Mouse (Mus musculus) hindbrain, embryonic 11.5 days (tissue): Measurements from ENCODE around the gene Gm20390. TPM values are rescaled to one million over a fixed set of nuclear protein-coding genes. Genes with fewer than 3 reads are reported as not detected.
A peak's percentile ranks its signal among the peaks of the same experiment; 100 is the strongest.

ENCODE experiments used
- ATAC-seq: fragments of 200-750 bp; cut with Nextera tagmentation; 2 replicates; pipeline ENCODE4 v1.8.0; 2017; ENCODE audit warnings: mild to moderate bottlenecking, moderate TSS enrichment, moderate library complexity; ENCODE audit not compliant: low FRiP score
- DNase-seq: peaks from one replicate; pipeline ENCODE4 v3.0.0-alpha.2; 2015; ENCODE audit warnings: low spot score
- H3K27ac ChIP-seq: fragments of 300-500 bp; sonication (generic); 2 replicates; pipeline ENCODE4 v1.5.1; 2014; ENCODE audit warnings: mild to moderate bottlenecking, low read depth, low read length
- H3K27me3 ChIP-seq: fragments of 300-500 bp; sonication (generic); 2 replicates; pipeline ENCODE4 v1.6.1; 2014; ENCODE audit warnings: mild to moderate bottlenecking, low read length, moderate library complexity, mixed read lengths; ENCODE audit not compliant: control insufficient read depth, insufficient read depth
- H3K36me3 ChIP-seq: fragments of 300-500 bp; sonication (generic); 2 replicates; pipeline ENCODE4 v1.6.1; 2014; ENCODE audit warnings: mild to moderate bottlenecking, low read length, moderate library complexity, mixed read lengths; ENCODE audit not compliant: control insufficient read depth, insufficient read depth
- H3K4me1 ChIP-seq: fragments of 300-500 bp; sonication (generic); replicated peaks from 2 replicates; pipeline ENCODE4 v1.6.1; 2014; ENCODE audit warnings: low read length, mixed read lengths; ENCODE audit not compliant: control insufficient read depth, insufficient read depth
- H3K4me2 ChIP-seq: fragments of 300-500 bp; sonication (generic); replicated peaks from 2 replicates; pipeline ENCODE4 v1.6.1; 2014; ENCODE audit warnings: mild to moderate bottlenecking, low read depth, low read length
- H3K4me3 ChIP-seq: fragments of 300-500 bp; sonication (generic); 2 replicates; pipeline ENCODE4 v1.5.1; 2014; ENCODE audit warnings: low read depth, low read length
- H3K9ac ChIP-seq: fragments of 300-500 bp; sonication (generic); 2 replicates; pipeline ENCODE4 v1.6.1; 2014; ENCODE audit warnings: low read depth, low read length
- H3K9me3 ChIP-seq: fragments of 300-500 bp; sonication (generic); 2 replicates; pipeline ENCODE4 v1.6.1; 2016; ENCODE audit warnings: low read length; ENCODE audit not compliant: control insufficient read depth
- WGBS: fragments of 180-500 bp; shearing (Covaris S2); extraction: QIAGEN DNeasy Blood & Tissue Kit; methylation state at CpG from one replicate; pipeline ENCODE4 v1.1.7; 2014; 5-methylcytosine and 5-hydroxymethylcytosine counted together
- polyA plus RNA-seq: library from polyadenylated mRNA; unstranded; fragments of >200 nt; fragmentation: Nextera tagmentation; extraction: Ambion mirVana; gene quantifications from 2 replicates; pipeline ENCODE4 v1.2.1, GENCODE M21; 2014

Gene Gm20390
- polyA plus RNA-seq, 1 experiment from 2014 or later, result 393 TPM

DNA sequence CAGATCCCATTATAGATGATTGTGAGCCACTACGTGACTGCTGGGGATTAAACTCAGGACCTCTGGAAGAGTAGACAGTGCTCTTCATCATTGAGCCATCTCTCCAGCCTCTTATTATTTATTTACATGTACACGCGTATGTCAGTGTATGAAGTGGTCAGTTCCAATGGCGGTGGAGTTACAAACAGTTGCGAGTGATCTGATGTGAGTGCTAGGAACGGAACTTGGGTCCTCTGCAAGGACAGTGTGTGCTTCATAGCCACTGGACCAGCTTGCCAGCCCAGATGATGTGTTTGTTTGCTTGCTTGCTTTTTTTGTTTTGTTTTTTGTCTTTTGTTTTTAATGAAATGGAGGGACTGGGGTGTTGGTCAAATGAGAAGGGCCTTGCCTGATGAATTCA, 1.1 kb upstream of the Gm20390 start:
- Histone ChIP-seq H3K4me1 (no peaks in the 10 kb centered on the region), H3K9me3 (no peaks in the 10 kb centered on the region), H3K9ac (no peak overlapping the region), H3K27me3 (no peaks in the 10 kb centered on the region), H3K36me3 (peaks cover 8% of the 10 kb centered on the region; the same call in 1 of the 2 replicates), H3K4me3 (no peak overlapping the region), H3K4me2 (no peak overlapping the region), H3K27ac (no peak overlapping the region)
- DNase-seq, result no peak
- 92% methylated on average over 6 of the region's 6 CpGs for WGBS
- ATAC-seq, result no peak

DNA sequence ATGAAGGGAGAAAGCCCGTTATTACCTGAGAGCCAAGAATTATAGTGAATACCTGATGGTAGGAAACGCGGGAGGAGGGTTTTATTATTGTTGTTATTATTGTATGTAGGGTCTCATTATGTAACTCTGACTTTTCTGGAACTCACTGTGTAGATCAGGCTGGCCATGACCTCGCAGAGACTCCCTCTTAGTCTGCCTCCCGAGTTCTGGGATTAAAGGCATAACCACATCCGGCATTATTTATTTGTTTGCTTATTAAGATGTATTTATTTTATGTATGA, 695 bp upstream of the Gm20390 start:
- ATAC-seq (no peak), DNase-seq (no peak)
- H3K27me3 ChIP-seq, result no peaks in the 10 kb centered on the region
- 51% methylated on average over 6 of the region's 6 CpGs for WGBS
- H3K36me3 ChIP-seq, result peaks cover 11% of the 10 kb centered on the region; the same call in 1 of the 2 replicates
- H3K4me1 ChIP-seq, result no peaks in the 10 kb centered on the region
- peak overlapping the region; percentile 28; the same call in 1 of the 2 replicates for H3K4me2 ChIP-seq
- H3K4me3 ChIP-seq, result no peak overlapping the region
- no peak overlapping the region for H3K9ac ChIP-seq
- H3K9me3 ChIP-seq, result no peaks in the 10 kb centered on the region
- H3K27ac ChIP-seq, result no peak overlapping the region

DNA sequence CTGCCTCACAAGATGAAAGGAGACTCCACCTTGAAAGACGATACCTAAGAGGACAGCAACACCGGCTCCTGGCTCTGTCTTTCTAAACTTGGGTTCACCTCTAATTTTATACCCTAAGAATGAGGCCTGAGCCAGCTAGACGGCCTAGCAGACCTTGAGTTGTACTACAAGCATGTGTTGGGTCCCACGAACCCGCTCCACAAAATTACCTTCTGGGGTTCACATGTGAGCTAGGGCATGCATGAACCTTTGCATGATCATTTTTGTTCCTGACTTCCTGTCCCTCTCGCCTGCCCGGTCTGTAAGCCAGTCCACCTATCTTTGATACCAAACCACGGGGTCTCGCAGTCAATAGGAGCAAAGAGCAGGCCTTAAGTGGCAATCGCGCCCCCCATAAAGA, 712 bp downstream of the Gm20390 start:
- DNase-seq (peak; percentile 39), ATAC-seq (0 out of 2 replicates have a peak, but pooled peaks have one; percentile 8)
- Histone ChIP-seq H3K27me3 (no peaks in the 10 kb centered on the region), H3K4me2 (peak overlapping the region; percentile 80), H3K4me3 (peak overlapping the region; percentile 81), H3K4me1 (no peaks in the 10 kb centered on the region), H3K9me3 (no peaks in the 10 kb centered on the region), H3K9ac (peak overlapping the region; percentile 89), H3K27ac (peak overlapping the region; percentile 56; the same call in 1 of the 2 replicates), H3K36me3 (peaks cover 14% of the 10 kb centered on the region; the same call in 1 of the 2 replicates)
- 5% methylated on average over 11 of the region's 11 CpGs for WGBS

DNA sequence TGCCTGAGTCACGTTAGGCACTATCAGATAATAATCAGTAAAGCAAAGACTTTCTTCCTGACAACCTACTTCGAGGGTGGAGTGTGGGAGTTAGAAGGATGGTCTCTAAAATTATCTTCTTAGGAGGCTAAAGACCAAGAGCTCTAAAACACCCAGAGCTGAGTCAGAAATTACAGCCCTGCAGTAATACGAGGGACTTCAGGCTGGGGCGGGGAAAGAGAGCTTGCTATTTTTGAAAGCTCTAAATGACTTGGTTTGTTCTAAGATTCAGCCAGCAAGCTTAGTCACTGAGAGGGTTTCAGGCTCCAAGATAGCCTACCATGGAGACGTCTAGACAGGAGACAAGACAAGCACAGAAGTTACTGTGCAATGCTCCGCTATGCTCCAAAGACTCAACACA, 2.7 kb downstream of the Gm20390 start:
- Histone ChIP-seq H3K36me3 (peaks cover 21% of the 10 kb centered on the region), H3K27ac (no peak overlapping the region), H3K4me1 (no peaks in the 10 kb centered on the region), H3K4me3 (no peak overlapping the region), H3K4me2 (no peak overlapping the region), H3K9me3 (no peaks in the 10 kb centered on the region), H3K9ac (no peak overlapping the region), H3K27me3 (no peaks in the 10 kb centered on the region)
- no peak for DNase-seq
- WGBS, result 93% methylated on average over 6 of the region's 6 CpGs
- ATAC-seq, result no peak

DNA sequence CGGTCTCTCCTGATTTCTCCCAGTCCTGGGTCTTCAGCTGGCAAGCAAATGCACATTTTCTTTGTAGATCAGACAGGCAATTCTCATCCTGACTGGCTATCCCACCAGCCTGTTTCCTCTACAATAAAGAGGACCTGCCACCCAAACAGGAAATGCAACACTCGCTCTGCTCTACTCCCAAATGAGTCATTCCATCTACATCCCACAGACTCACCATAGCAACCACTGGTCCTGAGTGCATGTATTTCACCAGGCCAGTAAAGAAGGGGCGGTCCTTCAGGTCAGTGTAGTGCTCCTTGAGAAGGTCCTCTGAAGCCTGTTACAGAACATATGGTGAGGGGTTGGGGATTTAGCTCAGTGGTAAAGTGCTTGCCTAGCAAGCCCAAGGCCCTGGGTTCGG, 5.1 kb downstream of the Gm20390 start:
- Histone ChIP-seq H3K4me3 (no peak overlapping the region), H3K4me1 (no peaks in the 10 kb centered on the region), H3K27me3 (no peaks in the 10 kb centered on the region), H3K4me2 (no peak overlapping the region), H3K9ac (no peak overlapping the region), H3K27ac (no peak overlapping the region), H3K9me3 (no peaks in the 10 kb centered on the region), H3K36me3 (peaks cover 22% of the 10 kb centered on the region)
- WGBS, result 86% methylated on average over 4 of the region's 4 CpGs
- DNase-seq, result no peak
- ATAC-seq, result no peak

DNA sequence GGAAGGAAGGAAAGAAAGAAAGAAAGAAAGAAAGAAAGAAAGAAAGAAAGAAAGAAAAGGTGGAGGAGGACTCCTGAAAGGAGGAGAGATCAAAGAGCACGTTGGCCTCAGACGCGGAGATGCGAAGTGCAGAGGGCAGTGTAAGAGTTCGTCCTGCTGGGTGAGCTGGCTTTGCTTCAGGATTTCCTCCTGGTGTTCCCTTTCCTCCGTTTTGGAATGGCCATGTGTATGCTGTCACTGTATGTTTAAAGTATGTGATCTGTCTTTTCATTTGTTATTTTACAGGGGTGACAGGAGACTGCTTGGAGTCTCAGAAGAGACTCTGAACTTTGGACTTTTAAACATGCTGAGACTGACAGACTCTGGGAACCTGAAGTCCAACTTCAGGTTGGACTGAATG, 6.6 kb downstream of the Gm20390 start:
- H3K9ac ChIP-seq, result no peak overlapping the region
- 92% methylated on average over 6 of the region's 6 CpGs for WGBS
- no peak overlapping the region for H3K27ac ChIP-seq
- ATAC-seq (no peak), DNase-seq (no peak)
- H3K4me1 ChIP-seq, result no peaks in the 10 kb centered on the region
- no peak overlapping the region for H3K4me3 ChIP-seq
- peaks cover 22% of the 10 kb centered on the region for H3K36me3 ChIP-seq
- no peaks in the 10 kb centered on the region for H3K9me3 ChIP-seq
- H3K27me3 ChIP-seq, result no peaks in the 10 kb centered on the region
- H3K4me2 ChIP-seq, result no peak overlapping the region

- no peak for ATAC-seq
- H3K9ac ChIP-seq, result no peak overlapping the region
- no peak overlapping the region for H3K4me3 ChIP-seq
- H3K9me3 ChIP-seq, result no peaks in the 10 kb centered on the region
- WGBS, result 77% methylated on average over 4 of the region's 4 CpGs
- DNase-seq, result no peak
- no peaks in the 10 kb centered on the region for H3K27me3 ChIP-seq
- no peak overlapping the region for H3K4me2 ChIP-seq
- H3K27ac ChIP-seq, result no peak overlapping the region
- H3K36me3 ChIP-seq, result peaks cover 9% of the 10 kb centered on the region
- peaks cover 3% of the 10 kb centered on the region; the same call in 1 of the 2 replicates for H3K4me1 ChIP-seq
These were observed 10.3 kb downstream of the Gm20390 start for GRCm38 (mm10) chr11:93957746-93958145.

- Histone ChIP-seq H3K27me3 (no peaks in the 10 kb centered on the region), H3K9me3 (no peaks in the 10 kb centered on the region), H3K4me1 (peaks cover 3% of the 10 kb centered on the region; the same call in 1 of the 2 replicates), H3K4me2 (no peak overlapping the region), H3K27ac (0 out of 2 replicates have a peak overlapping the region, but pooled peaks have one; percentile 20), H3K9ac (no peak overlapping the region), H3K4me3 (no peak overlapping the region), H3K36me3 (peaks cover 8% of the 10 kb centered on the region)
- DNase-seq (no peak), ATAC-seq (no peak)
- WGBS, result 86% methylated on average over 2 of the region's 2 CpGs
These were observed 11.0 kb downstream of the Gm20390 start for GRCm38 (mm10) chr11:93957031-93957555.

DNA sequence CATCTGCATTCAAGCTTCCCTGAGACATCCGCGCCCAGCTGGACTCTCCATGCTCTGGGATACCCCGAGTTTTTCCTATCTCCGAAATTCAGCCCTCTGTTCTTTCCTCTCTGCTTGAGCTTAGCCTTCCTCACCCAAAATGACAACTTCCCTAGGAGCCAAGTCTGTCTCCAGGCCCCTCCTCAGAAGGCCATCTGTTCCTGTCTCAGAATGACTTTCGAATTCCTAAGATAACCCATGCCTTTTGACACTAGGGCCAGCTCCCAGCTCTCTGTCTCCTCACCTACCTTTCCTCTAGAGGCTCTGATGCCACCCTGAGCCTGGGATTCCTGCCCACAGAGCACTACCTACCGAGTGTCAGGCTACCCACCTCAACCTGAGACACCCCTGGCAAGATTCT, 11.9 kb downstream of the Gm20390 start, which contains the start of gene Nme2:
Nme2 (minus strand) TSS at position 101 of the 400 bp plus-strand sequence.
- WGBS, result 6% methylated on average over 6 of the region's 6 CpGs
- peaks cover 10% of the 10 kb centered on the region for H3K36me3 ChIP-seq
- H3K4me2 ChIP-seq, result peak within 1 kb of the TSS; percentile 81
- H3K4me3 ChIP-seq, result peak within 1 kb of the TSS; percentile 62
- DNase-seq (no peak), ATAC-seq (peak; percentile 41)
- H3K4me1 ChIP-seq, result peaks cover 3% of the 10 kb centered on the region; the same call in 1 of the 2 replicates
- peak within 1 kb of the TSS; percentile 73 for H3K9ac ChIP-seq
- H3K27me3 ChIP-seq, result no peaks in the 10 kb centered on the region
- peak within 1 kb of the TSS; percentile 80 for H3K27ac ChIP-seq
- H3K9me3 ChIP-seq, result no peaks in the 10 kb centered on the region
